Comparison of ENCODE assay signal across 1 mouse cellular context in genomic region chr2:166732860-166733259, GRCm38 (mm10).
TF ChIP-seq lines count a peak whose summit lies in the region.

No protein-coding gene starts in this region.

TF ChIP-seq in CH12.LX, 34 proteins besides CTCF, POLR2A, EP300 and RAD21 (continued from another document):
- TF ChIP-seq JUN (IDR thresholded peaks at IDR 0.05; ENCODE audit: insufficient read depth, low read depth, low read length): peak; percentile 84
- no peak for TF ChIP-seq CHD1 (IDR thresholded peaks at IDR 0.05; ENCODE audit: low read depth, low read length)
- TF ChIP-seq UBTF (IDR thresholded peaks at IDR 0.05; ENCODE audit: low read depth, low read length): no peak
- TF ChIP-seq CHD2 (IDR thresholded peaks at IDR 0.05; ENCODE audit: low read length): peak; percentile 94
- no peak for TF ChIP-seq NRF1 (IDR thresholded peaks at IDR 0.05; ENCODE audit: low read depth, low read length)
- peak; percentile 88; the same call in 1 of the 2 replicates for TF ChIP-seq TCF12 (IDR thresholded peaks at IDR 0.05; ENCODE audit: low read depth, low read length)
- TF ChIP-seq JUND (conservative IDR thresholded peaks at IDR 0.05; ENCODE audit: low read depth, low read length): peak; percentile 79
- peak; percentile 76; the same call in 1 of the 2 replicates for TF ChIP-seq MAFK (IDR thresholded peaks at IDR 0.05; ENCODE audit: insufficient replicate concordance, low read length)
- TF ChIP-seq USF1 (IDR thresholded peaks at IDR 0.05; ENCODE audit: low read depth, low read length): no peak
- peak; percentile 49; the same call in 1 of the 2 replicates for TF ChIP-seq HCFC1 (IDR thresholded peaks at IDR 0.05; ENCODE audit: low read depth, low read length)
- no peak for TF ChIP-seq POLR2AphosphoS2 (IDR thresholded peaks at IDR 0.05; ENCODE audit: low read depth, low read length)
- TF ChIP-seq RCOR1 (conservative IDR thresholded peaks at IDR 0.05; ENCODE audit: low read depth, low read length): peak; percentile 97
- TF ChIP-seq MAZ (IDR thresholded peaks at IDR 0.05; ENCODE audit: low read depth, low read length): peak; percentile 99
- no peak for TF ChIP-seq ZMIZ1 (IDR thresholded peaks at IDR 0.05; ENCODE audit: low read depth, low read length)
- TF ChIP-seq ETS1 (conservative IDR thresholded peaks at IDR 0.05; ENCODE audit: low read depth, low read length): peak; percentile 91
- TF ChIP-seq MXI1 (IDR thresholded peaks at IDR 0.05; ENCODE audit: low read depth, low read length): peak; percentile 58; the same call in 1 of the 2 replicates
- TF ChIP-seq ZKSCAN1 (IDR thresholded peaks at IDR 0.05; ENCODE audit: borderline replicate concordance, low read depth, low read length): peak; percentile 7; the same call in 1 of the 2 replicates
- peak; percentile 30; the same call in 1 of the 2 replicates for TF ChIP-seq ZNF384 (IDR thresholded peaks at IDR 0.05; ENCODE audit: low read depth, low read length)
- no peak for TF ChIP-seq GABPA (IDR thresholded peaks at IDR 0.05; ENCODE audit: insufficient replicate concordance, low read depth, low read length)
- TF ChIP-seq NELFE (IDR thresholded peaks at IDR 0.05; ENCODE audit: low read depth, low read length): 0 out of 2 replicates have a peak, but pooled peaks have one; percentile 37
- TF ChIP-seq MEF2A (IDR thresholded peaks at IDR 0.05; ENCODE audit: borderline replicate concordance, low read depth, low read length): peak; percentile 90
- 0 out of 2 replicates have a peak, but pooled peaks have one; percentile 10 for TF ChIP-seq ZC3H11A (IDR thresholded peaks at IDR 0.05; ENCODE audit: low read depth, low read length)
- TF ChIP-seq E2F4 (IDR thresholded peaks at IDR 0.05; ENCODE audit: insufficient replicate concordance, low read depth, low read length): no peak
- TF ChIP-seq SIN3A (IDR thresholded peaks at IDR 0.05; ENCODE audit: low read length): peak; percentile 80
- TF ChIP-seq IRF4 (IDR thresholded peaks at IDR 0.05; ENCODE audit: low read depth, low read length): peak; percentile 99
- TF ChIP-seq ELF1 (IDR thresholded peaks at IDR 0.05; ENCODE audit: low read depth, low read length): peak; percentile 42; the same call in 1 of the 2 replicates
